Mouse (Mus musculus) megakaryocyte-erythroid progenitor cell, adult 5-6 weeks (primary cell): ENCODE measurements around the gene Thap2. TPM values are rescaled to one million over a fixed set of nuclear protein-coding genes. Genes with fewer than 3 reads are reported as not detected.

Experiments
- ATAC-seq: replicated peaks from 2 replicates; pipeline ENCODE4 v1.8.0; 2016; ENCODE audit warnings: mild to moderate bottlenecking, inconsistent platforms; ENCODE audit not compliant: severe bottlenecking, poor library complexity, low FRiP score, low TSS enrichment
- total RNA-seq, 2 experiments: library from RNA; stranded (forward) in 1 of 2; stranded (reverse) in 1 of 2; fragments of 200-1000, 215-1000 nt in 1 of 2; fragments of >200 nt in 1 of 2; fragmentation: Nextera tagmentation in 1 of 2; gene quantifications; 2 replicates each; pipeline ENCODE4 v1.2.3; 2014 to 2017

The Thap2 gene
- 15.2 and 18.4 TPM in 2 replicates for total RNA-seq (2014; fragmentation: Nextera tagmentation)
- 9.8 and 10.2 TPM in 2 replicates for total RNA-seq (2017)

- peak; percentile 94 for ATAC-seq
These were observed at the start of gene Thap2, which contains the start of gene Zfc3h1 for GRCm38 (mm10) chr10:115384221-115385017. Gene Thap2, minus strand, starts transcription at chr10:115384443. Gene Zfc3h1, plus strand, starts transcription at chr10:115384959.

DNA sequence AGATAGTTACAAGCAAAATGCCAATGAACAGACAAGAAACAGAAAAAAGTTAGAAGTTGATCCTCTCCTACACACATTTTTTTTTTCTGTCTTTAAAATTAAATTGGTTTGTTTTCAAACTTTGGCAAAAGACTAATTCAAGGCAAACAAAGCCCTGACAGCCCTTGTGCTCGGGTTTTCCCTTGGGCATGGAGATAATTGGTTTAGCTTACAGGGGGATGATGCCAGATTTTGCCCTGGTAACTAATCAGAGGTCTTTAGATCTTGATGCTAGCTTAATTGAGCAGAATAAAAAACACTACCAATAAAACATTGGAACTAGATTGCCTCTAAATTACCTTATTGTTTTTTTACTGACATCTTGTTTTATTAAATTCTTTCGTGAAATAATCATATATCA is 41.1 kb upstream of the Thap2 start:
- ATAC-seq: no peak

- no peak for ATAC-seq
These were observed 37.7 kb upstream of the Thap2 start for GRCm38 (mm10) chr10:115421976-115422375.

GRCm38 (mm10) chr10:115414056-115414455 is 29.8 kb upstream of the Thap2 start:
- ATAC-seq: no peak

DNA sequence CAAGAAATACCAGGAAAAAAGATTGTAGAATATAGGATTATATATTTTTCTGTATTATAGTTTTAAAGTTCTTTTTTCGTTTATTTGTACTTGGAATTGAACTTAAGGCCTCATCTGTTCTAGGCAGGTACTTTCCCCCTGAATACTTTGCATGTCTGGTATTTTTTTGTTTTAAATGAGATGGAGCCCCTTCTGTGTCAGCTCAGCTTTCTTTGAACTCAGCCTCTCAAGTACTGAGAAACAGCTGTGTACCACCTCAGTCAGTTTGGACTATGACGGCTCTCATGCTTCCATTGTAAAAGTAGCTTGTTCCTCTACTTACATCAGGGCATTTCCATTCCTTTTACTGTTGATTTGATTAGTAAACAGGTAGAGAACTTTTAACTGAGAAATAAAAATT is 29.3 kb upstream of the Thap2 start:
- ATAC-seq: no peak

DNA sequence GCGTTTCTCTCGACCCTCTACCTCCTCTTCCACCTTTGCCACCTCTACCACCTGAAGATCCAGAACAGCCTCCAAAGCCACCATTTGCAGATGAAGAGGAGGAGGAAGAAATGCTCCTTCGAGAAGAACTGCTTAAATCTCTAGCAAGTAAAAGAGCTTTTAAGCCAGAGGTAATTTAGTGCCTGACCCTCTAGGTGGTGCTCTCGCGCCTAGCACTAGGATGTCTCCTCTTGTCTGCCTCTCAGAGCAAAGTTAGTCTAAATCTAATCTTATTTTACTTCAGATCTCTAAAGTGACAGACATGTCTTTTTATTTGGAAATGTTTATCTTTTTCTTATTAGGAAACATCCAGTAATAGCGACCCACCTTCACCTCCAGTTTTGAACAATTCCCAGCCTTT is 22.1 kb upstream of the Thap2 start:
- ATAC-seq: peak; percentile 85

DNA sequence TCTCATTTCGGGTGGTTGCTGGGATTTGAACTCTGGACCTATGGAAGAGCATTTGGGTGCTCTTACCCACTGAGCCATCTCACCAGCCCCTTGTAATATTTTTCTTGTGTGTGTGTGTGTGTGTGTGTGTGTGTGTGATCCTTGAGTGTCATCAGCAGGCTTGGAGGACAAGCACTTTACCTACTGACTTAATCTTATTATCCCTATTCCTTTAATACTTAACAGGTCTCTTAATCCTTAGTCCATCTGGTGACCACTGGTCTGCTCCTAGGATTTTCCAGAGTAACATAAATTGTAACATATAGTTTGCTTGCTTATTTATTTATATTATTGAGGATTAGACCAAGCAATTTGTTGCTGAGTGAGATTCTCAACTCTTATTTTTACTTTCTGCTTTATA is 7.7 kb upstream of the Thap2 start:
- no peak for ATAC-seq

GRCm38 (mm10) chr10:115391076-115391475 is 6.8 kb upstream of the Thap2 start:
- ATAC-seq: no peak

GRCm38 (mm10) chr10:115387891-115388290 is 3.6 kb upstream of the Thap2 start:
- no peak for ATAC-seq

- peak; percentile 49 for ATAC-seq
These were observed 1.1 kb upstream of the Thap2 start for GRCm38 (mm10) chr10:115385018-115386002.

GRCm38 (mm10) chr10:115383644-115384220 is 511 bp downstream of the Thap2 start:
- no peak for ATAC-seq

DNA sequence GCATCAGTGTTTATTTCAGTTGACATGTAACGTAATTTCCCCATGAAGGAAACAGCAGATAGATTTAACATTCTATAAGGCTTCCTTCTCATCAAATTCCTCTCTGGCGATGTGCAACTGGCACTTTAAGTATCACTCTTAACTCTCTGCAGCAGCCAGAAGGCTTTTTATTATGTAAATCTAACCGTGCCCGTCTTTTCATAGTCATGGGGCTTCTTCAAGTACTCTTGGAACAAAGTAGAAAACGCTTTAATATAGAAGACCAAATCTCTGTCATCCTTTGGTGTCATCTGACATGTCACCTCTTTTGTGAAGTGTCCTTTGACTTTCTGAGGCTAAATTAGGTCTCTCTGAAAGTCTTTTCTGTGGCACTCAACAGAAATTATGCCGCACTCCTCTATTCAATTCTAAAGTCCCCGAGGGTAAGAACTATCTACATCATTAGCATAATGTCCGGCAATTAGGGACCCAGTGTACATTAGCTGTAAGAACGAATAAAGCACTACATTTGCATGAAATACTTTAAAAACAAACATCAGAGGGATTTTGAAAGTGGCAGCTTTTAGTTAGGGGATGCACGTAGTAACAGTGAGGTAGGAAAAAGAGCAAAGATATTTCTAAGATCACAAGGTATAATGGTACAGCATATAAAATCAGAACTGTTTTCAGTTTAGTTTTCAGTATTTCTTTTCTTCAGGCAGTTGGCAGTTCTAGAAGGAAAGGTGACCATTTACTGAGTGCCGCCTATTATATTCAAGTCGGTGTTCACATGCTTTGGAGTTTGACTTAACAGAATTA is 1.2 kb downstream of the Thap2 start:
- no peak for ATAC-seq

GRCm38 (mm10) chr10:115381506-115382084 is 2.6 kb downstream of the Thap2 start:
- no peak for ATAC-seq

DNA sequence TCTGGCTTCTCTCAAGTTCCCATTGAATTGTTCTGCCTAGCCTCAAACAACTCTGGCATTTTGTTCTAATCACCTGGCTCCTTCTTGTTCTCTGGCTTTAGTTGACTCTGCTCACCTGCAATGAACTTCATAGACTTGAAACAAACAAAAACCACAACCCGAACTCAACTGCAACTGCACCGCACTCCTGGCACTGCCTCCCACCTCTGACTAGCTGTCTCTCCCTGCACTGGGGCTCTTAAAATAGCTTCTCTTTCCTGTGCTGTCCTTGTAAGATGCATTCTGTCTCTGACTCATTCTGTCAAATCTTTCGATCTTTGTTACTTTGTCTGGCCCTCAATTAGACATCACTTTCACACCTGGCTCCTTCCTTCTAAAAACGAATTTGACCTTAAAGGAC is 21.1 kb downstream of the Thap2 start:
- no peak for ATAC-seq

- peak; percentile 29 for ATAC-seq
These were observed 21.6 kb downstream of the Thap2 start for GRCm38 (mm10) chr10:115362623-115362964.

- ATAC-seq: peak; percentile 95
These were observed 22.2 kb downstream of the Thap2 start, which contains the start of gene Tmem19 for GRCm38 (mm10) chr10:115361840-115362622. Gene Tmem19, minus strand, starts transcription at chr10:115362501.

GRCm38 (mm10) chr10:115359066-115359465 is 25.2 kb downstream of the Thap2 start:
- no peak for ATAC-seq
